Mouse (Mus musculus) forebrain, embryonic 15.5 days (tissue): Measurements from ENCODE around the gene Btbd9. TPM values are rescaled to one million over a fixed set of nuclear protein-coding genes. Genes with fewer than 3 reads are reported as not detected.

ENCODE experiments used
- ATAC-seq: fragments of 200-750 bp; cut with Nextera tagmentation; replicated peaks from 2 replicates; pipeline ENCODE4 v1.8.0; 2017; ENCODE audit warnings: mild to moderate bottlenecking, moderate TSS enrichment, moderate library complexity
- H3K27ac ChIP-seq: fragments of 300-500 bp; sonication (generic); replicated peaks from 2 replicates; pipeline ENCODE4 v1.5.1; 2015; ENCODE audit warnings: mild to moderate bottlenecking, inconsistent platforms
- H3K27me3 ChIP-seq: fragments of 300-500 bp; sonication (generic); 2 replicates; pipeline ENCODE4 v1.6.1; 2015; ENCODE audit warnings: inconsistent platforms
- H3K36me3 ChIP-seq: fragments of 300-500 bp; sonication (generic); 2 replicates; pipeline ENCODE4 v1.6.1; 2015; ENCODE audit warnings: mild to moderate bottlenecking, inconsistent platforms
- H3K4me1 ChIP-seq: fragments of 300-500 bp; sonication (generic); 2 replicates; pipeline ENCODE4 v1.6.1; 2015; ENCODE audit warnings: inconsistent platforms
- H3K4me2 ChIP-seq: fragments of 300-500 bp; sonication (generic); replicated peaks from 2 replicates; pipeline ENCODE4 v1.6.1; 2015; ENCODE audit warnings: mild to moderate bottlenecking, inconsistent platforms
- H3K4me3 ChIP-seq: fragments of 300-500 bp; sonication (generic); 2 replicates; pipeline ENCODE4 v1.5.1; 2015; ENCODE audit warnings: mild to moderate bottlenecking, inconsistent platforms
- H3K9ac ChIP-seq: fragments of 300-500 bp; sonication (generic); replicated peaks from 2 replicates; pipeline ENCODE4 v1.6.1; 2015; ENCODE audit warnings: mild to moderate bottlenecking, inconsistent platforms
- H3K9me3 ChIP-seq: fragments of 300-500 bp; sonication (generic); 2 replicates; pipeline ENCODE4 v1.6.1; 2016; ENCODE audit warnings: inconsistent platforms
- WGBS: fragments of 180-500 bp; shearing (Covaris S2); methylation state at CpG from one replicate; pipeline ENCODE4 v1.1.7; 2015; ENCODE audit warnings: mixed read lengths; 5-methylcytosine and 5-hydroxymethylcytosine counted together
- polyA plus RNA-seq: library from polyadenylated mRNA; unstranded; fragments of >200 nt; fragmentation: Nextera tagmentation; extraction: Ambion mirVana; gene quantifications from 2 replicates; pipeline ENCODE4 v1.2.1, GENCODE M21; 2015

Gene Btbd9
- polyA plus RNA-seq, 1 experiment from 2014 or later = 146 TPM

DNA sequence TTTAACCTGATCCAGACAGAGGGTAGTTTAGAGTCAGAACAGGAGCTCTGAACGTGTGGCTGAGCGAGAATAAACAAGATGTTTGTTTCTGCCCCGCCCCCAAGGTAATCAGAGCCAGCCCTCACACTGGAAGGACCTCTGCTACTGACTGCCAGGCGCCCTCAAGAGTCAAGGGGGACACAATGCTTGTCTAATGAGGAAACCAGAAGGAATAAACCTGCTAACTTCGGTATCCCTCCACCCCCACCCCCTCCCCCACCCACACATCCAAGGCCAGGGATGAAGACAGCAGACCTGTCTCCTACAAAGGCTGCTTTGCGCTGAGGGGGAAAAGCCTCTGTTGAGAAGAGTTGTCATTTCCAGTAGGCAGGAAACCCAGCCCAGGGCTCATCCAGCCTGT lies 18.6 kb upstream of the Btbd9 start:
- H3K27me3 ChIP-seq = no peaks in the 10 kb centered on the region
- H3K9ac ChIP-seq = no peak overlapping the region
- no peak overlapping the region for H3K4me3 ChIP-seq
- 61% methylated on average over 6 of the region's 6 CpGs for WGBS
- ATAC-seq = no peak
- H3K27ac ChIP-seq = no peak overlapping the region
- H3K36me3 ChIP-seq = peaks cover 24% of the 10 kb centered on the region
- no peaks in the 10 kb centered on the region for H3K9me3 ChIP-seq
- H3K4me2 ChIP-seq = no peak overlapping the region
- H3K4me1 ChIP-seq = peaks cover 3% of the 10 kb centered on the region

DNA sequence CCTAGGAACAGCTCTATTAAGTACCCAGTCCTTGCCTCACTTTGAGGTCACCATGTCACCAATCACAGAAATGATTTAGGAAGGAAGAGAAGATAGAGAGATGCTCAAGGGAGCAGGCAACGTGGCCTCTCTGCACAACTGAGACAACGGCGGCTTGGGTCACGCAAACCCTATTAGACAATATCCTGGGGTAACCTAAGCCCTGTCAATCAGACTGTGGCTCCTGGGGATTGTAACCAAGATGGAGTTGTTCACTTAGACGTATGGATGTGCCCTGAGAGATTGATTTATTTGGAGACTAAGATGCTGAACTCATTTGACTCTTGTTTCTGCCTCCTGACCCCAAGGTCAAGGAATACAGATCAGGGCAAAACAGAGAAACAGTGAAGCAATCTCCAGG lies 18.1 kb upstream of the Btbd9 start:
- Histone ChIP-seq H3K36me3 (peaks cover 24% of the 10 kb centered on the region), H3K4me2 (no peak overlapping the region), H3K4me1 (peaks cover 3% of the 10 kb centered on the region), H3K9me3 (no peaks in the 10 kb centered on the region), H3K27ac (no peak overlapping the region), H3K4me3 (no peak overlapping the region), H3K27me3 (no peaks in the 10 kb centered on the region), H3K9ac (no peak overlapping the region)
- 48% methylated on average over 5 of the region's 5 CpGs for WGBS
- no peak for ATAC-seq

DNA sequence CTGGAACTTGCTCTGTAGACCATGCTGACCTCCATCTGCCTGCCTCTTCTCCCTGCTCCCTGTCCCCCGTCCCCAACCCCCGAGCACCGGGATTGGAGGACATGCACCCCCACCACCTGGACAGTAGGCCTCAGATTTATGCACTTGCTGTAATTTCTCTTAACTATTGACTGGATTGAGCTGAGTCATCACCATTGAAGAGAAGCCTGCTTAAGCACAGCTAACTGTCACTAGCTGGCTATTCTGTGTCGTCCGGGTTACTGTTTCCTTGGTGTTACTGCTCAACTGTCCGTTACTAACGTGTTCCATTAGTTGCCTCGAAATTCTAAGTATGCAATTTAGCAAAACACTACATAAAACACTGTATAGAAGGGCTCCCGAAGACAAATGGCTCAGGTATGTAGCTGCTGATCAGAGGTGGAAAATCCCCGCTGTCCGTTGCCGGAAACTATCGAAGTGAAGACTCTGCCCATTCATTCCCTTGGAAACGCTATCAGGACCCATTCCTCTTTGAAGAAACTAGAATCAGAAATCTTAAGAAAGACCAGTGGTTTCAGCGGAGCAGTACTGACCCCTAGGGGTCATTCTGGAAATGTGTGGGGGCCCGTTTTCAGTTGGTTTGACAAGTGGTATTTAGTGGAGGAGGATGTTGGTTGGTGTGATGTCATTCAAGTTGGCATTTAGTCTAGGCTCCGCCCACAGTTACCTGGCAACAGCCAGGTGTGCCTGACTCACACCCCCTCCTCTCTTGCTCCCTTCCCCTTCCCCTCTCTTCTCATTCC lies 14.3 kb upstream of the Btbd9 start:
- Histone ChIP-seq H3K27ac (no peak overlapping the region), H3K36me3 (peaks cover 10% of the 10 kb centered on the region; the same call in 1 of the 2 replicates), H3K9ac (no peak overlapping the region), H3K27me3 (no peaks in the 10 kb centered on the region), H3K4me3 (no peak overlapping the region), H3K4me1 (peaks cover 3% of the 10 kb centered on the region), H3K4me2 (no peak overlapping the region), H3K9me3 (no peaks in the 10 kb centered on the region)
- 34% methylated on average over 17 of the region's 17 CpGs for WGBS
- 0 out of 2 replicates have a peak, but pooled peaks have one; percentile 32 for ATAC-seq

DNA sequence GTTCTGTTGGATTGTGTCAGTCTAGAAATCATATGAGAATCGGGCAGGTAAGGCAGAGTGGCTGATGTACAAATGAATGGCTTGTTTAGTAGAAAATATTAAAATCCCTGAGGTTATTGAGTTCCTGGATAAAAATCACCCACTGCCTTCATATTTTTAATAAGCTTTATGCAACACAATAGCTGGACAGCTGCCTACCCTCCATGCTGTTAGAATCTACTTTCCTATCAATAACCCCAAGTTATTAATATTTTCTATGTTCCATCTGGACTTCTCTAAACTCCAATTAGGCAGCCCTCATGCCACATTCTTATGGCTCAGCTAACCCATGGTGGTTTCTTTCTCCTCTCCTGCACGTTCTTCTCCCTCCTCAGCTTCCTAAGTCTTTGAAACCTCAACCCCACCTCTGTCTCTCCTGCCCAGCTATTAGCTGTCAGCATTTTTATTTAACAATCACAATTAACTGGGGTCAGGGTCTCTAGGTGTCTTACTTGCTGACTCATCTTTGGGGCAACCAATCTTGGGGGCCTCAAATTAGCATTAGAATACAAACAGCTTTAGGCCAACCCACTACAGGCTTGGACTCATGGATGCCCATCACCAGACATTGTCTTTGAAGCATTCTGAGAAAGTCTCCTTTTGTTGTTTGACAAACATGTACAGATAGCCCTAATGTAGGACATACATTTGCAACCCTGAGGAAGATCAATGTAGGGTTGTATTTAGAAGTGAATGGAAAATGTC lies 7.1 kb upstream of the Btbd9 start:
- WGBS = 72% methylated on average over 2 of the region's 2 CpGs
- Histone ChIP-seq H3K4me3 (no peak overlapping the region), H3K27me3 (no peaks in the 10 kb centered on the region), H3K4me2 (no peak overlapping the region), H3K4me1 (no peaks in the 10 kb centered on the region), H3K27ac (no peak overlapping the region), H3K36me3 (no peaks in the 10 kb centered on the region), H3K9me3 (no peaks in the 10 kb centered on the region), H3K9ac (no peak overlapping the region)
- no peak for ATAC-seq

DNA sequence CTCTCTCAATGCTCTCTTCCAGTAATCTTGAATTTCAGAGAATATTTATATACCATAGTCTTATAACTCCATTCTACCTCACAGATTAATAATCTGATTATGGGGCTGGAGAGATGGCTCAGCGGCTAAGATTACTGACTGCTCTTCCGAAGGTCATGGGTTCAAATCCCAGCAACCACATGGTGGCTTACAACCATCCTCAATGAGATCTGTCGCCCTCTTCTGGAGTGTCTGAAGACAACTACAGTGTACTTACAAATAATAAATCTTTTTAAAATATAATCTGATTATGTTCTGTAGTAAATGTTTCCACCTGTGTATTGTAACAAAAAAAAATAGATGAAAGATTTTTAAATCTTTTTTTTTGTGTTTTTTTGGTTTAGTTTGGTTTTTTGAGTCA lies 6.0 kb upstream of the Btbd9 start:
- Histone ChIP-seq H3K4me2 (no peak overlapping the region), H3K4me1 (peaks cover under 1% of the 10 kb centered on the region), H3K27ac (no peak overlapping the region), H3K4me3 (no peak overlapping the region), H3K36me3 (no peaks in the 10 kb centered on the region), H3K9me3 (no peaks in the 10 kb centered on the region), H3K27me3 (no peaks in the 10 kb centered on the region), H3K9ac (no peak overlapping the region)
- WGBS = 89% methylated on average over 3 of the region's 3 CpGs
- ATAC-seq = no peak

DNA sequence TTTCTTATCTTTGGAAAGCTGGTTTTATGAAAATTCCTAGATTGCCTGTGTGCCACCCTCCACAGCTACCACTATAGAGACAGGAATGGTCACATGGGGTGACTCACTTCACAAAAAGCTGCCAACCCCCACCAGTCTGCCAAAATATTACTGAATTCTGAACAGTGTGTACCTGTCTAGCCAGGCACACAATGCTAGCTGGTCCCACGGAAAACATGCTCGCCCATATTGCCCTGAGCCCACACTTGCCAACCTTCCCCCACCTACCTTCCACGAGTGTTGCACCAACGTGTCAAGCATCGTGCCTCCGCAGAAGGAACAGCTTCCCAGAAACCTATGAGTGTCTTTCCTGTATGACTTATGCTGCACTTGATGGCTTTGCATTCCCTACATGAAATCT lies 4.9 kb upstream of the Btbd9 start:
- 85% methylated on average over 6 of the region's 6 CpGs for WGBS
- no peak for ATAC-seq
- Histone ChIP-seq H3K4me2 (no peak overlapping the region), H3K4me1 (peaks cover 7% of the 10 kb centered on the region), H3K27ac (no peak overlapping the region), H3K27me3 (no peaks in the 10 kb centered on the region), H3K4me3 (no peak overlapping the region), H3K9ac (no peak overlapping the region), H3K9me3 (no peaks in the 10 kb centered on the region), H3K36me3 (no peaks in the 10 kb centered on the region)

DNA sequence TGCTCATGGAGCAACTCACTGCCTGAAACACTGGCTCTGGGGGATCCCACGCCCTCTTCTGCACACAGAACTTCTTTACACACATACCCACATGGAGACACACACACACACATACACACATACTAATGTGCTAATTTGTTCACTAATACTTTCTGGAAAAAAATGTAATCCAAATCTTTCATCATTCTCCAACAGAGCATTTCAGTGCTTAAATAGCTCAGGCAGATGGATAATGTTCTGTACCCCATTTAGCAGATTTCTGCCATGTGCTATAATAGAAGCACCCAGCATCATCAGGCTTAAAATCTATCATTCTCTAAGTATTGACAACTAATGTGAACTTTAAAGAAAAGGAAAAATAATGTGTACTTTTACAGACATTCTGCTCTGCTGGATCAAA lies 4.5 kb upstream of the Btbd9 start:
- Histone ChIP-seq H3K4me3 (no peak overlapping the region), H3K9ac (no peak overlapping the region), H3K27ac (no peak overlapping the region), H3K36me3 (no peaks in the 10 kb centered on the region), H3K27me3 (no peaks in the 10 kb centered on the region), H3K4me1 (peaks cover 7% of the 10 kb centered on the region), H3K4me2 (no peak overlapping the region), H3K9me3 (no peaks in the 10 kb centered on the region)
- 65% methylated on average over 1 of the region's 1 CpGs for WGBS
- no peak for ATAC-seq

DNA sequence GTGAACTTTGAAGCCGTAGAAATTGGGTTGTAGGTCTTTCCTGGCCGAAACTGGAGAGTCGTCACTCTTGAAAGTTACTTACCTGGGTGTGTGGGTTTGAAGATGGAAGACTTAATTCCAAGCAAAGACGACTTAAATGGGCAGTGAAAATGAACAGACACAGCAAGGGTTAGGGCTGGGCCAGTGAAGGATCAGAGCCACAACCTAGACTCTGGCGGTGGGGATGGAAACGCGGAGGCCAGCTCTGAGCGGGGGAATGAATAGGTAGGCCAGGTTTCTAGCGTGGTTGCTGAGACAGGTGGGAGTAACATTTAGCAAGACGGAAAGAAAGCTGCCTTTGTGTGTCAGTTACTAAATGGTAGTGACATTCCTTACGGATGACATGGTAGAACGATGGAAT lies 658 bp upstream of the Btbd9 start:
- Histone ChIP-seq H3K4me2 (peak overlapping the region; percentile 55), H3K36me3 (no peaks in the 10 kb centered on the region), H3K27me3 (no peaks in the 10 kb centered on the region), H3K4me1 (peaks cover 23% of the 10 kb centered on the region), H3K4me3 (peak overlapping the region; percentile 63), H3K9me3 (no peaks in the 10 kb centered on the region), H3K27ac (peak overlapping the region; percentile 88), H3K9ac (peak overlapping the region; percentile 66)
- 63% methylated on average over 12 of the region's 12 CpGs for WGBS
- ATAC-seq = no peak

DNA sequence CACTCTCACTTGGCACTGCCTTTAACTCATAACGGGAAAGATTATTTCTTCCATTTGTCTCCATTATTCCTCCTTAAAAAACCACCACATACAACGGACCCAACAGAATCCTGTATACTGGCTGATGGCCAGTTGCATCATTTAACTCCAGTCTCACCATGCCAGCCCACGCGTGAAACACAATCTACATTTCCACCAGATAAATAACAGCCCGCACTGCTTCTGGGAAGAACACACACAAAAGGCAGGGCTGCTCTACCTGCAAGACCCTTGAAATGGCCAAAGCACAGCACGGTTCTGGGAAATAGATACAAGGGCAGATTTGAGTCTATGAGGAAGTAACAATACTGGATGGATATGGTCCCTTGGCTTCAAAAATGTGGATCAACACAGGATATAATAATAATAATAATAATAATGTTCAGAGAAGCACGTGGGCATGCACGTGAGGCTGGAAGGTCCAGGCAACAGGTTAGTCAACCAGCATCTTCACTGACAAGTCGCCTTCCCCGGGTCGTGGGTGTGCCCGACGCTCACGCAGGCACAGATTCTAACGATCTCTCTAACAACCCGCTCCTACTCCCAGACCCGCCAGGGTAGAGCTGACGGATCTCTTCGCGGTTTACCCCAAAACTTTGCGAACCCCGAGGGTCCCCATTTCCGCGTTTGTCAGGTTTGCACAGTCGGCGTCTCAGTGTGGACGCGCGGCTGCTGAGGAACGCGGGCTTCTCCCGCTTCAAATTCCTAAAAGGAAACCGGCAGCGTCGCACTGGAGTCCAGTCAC lies 975 bp downstream of the Btbd9 start:
- H3K9me3 ChIP-seq = no peaks in the 10 kb centered on the region
- WGBS = 4% methylated on average over 35 of the region's 35 CpGs
- peaks cover 23% of the 10 kb centered on the region for H3K4me1 ChIP-seq
- peak; percentile 33 for ATAC-seq
- peak overlapping the region; percentile 88 for H3K27ac ChIP-seq
- peak overlapping the region; percentile 66 for H3K9ac ChIP-seq
- peak overlapping the region; percentile 63 for H3K4me3 ChIP-seq
- H3K27me3 ChIP-seq = no peaks in the 10 kb centered on the region
- H3K4me2 ChIP-seq = peak overlapping the region; percentile 55
- no peaks in the 10 kb centered on the region for H3K36me3 ChIP-seq

DNA sequence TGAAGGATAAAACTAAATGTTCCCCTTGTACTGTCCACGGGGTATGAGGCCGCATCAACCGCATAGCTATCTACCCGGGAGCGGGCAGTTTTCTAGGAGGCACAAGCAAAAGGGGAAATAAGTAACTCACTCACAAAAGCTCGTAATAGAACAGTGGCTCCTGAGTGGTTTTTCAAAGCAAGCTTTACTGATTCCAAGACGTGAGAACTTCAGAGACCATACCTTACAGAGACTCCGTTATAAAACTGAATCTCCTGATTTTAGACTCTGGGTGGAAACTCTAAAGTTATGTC lies 1.6 kb downstream of the Btbd9 start:
- ATAC-seq = no peak
- H3K9me3 ChIP-seq = no peaks in the 10 kb centered on the region
- peaks cover 23% of the 10 kb centered on the region for H3K4me1 ChIP-seq
- WGBS = 78% methylated on average over 8 of the region's 8 CpGs
- no peak overlapping the region for H3K27ac ChIP-seq
- H3K9ac ChIP-seq = no peak overlapping the region; the same call in 1 of the 2 replicates
- H3K36me3 ChIP-seq = no peaks in the 10 kb centered on the region
- H3K4me3 ChIP-seq = peak overlapping the region; percentile 63; the same call in 1 of the 2 replicates
- peak overlapping the region; percentile 55 for H3K4me2 ChIP-seq
- H3K27me3 ChIP-seq = no peaks in the 10 kb centered on the region

DNA sequence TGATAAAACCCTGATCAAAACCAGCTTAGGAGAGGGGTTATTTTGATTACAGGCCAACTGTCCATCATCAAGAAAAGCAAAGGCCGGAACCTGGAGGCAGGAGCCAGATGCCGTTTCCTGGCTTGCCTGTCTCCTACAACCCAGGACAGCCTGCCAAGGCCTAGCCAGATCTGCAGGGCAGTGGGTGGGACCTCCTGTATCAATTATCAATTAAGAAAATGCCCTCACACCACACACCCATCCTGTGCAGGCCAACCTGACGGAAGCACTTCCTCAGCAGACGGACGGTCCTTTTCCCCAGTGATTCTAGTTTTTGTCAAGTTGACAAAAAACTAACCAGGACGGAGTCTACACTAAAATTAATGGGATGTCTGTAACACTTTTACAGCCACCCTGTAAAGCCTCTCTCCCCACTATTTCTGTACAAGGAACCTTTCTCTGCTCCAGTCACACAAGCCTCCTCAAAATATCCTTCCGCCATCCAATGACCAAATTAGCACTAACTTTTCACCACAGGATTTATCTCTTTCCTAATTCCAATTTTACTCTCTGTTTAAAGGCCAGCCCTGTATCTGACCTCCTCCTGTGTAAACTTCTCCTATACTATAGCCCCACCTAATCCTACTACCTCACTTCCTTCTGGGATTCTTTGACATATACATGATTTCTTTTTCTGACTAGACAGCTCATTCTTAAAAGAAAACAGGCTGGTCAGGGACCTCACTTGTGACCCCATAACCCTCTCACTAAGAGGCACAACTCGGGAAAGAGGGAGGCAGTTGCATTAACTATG lies 2.1 kb downstream of the Btbd9 start:
- Histone ChIP-seq H3K9ac (no peak overlapping the region), H3K4me2 (peak overlapping the region; percentile 55), H3K27me3 (no peaks in the 10 kb centered on the region), H3K9me3 (no peaks in the 10 kb centered on the region), H3K27ac (no peak overlapping the region), H3K4me3 (no peak overlapping the region), H3K36me3 (no peaks in the 10 kb centered on the region), H3K4me1 (peaks cover 23% of the 10 kb centered on the region)
- 79% methylated on average over 8 of the region's 8 CpGs for WGBS
- no peak for ATAC-seq
